Mouse (Mus musculus) heart, postnatal 0 days (tissue): ENCODE measurements around the gene Ccr7. TPM values are rescaled to one million over a fixed set of nuclear protein-coding genes. Genes with fewer than 3 reads are reported as not detected.

Source experiments
- ATAC-seq: fragments of 200-750 bp; cut with Nextera tagmentation; 2 replicates; pipeline ENCODE4 v1.8.0; 2017; ENCODE audit warnings: low read depth, moderate number of reproducible peaks, moderate library complexity; ENCODE audit not compliant: insufficient read depth
- DNase-seq: peaks from one replicate; pipeline ENCODE4 v3.0.0-alpha.2; 2016; ENCODE audit warnings: low spot score
- H3K27ac ChIP-seq: fragments of 300-500 bp; sonication (generic); 2 replicates; pipeline ENCODE4 v1.5.1; 2014; ENCODE audit warnings: low read depth, mild to moderate bottlenecking
- H3K27me3 ChIP-seq: fragments of 300-500 bp; sonication (generic); 2 replicates; pipeline ENCODE4 v1.6.1; 2014; ENCODE audit warnings: low read length, mixed read lengths; ENCODE audit not compliant: control insufficient read depth, insufficient read depth
- H3K36me3 ChIP-seq: fragments of 300-500 bp; sonication (generic); replicated peaks from 2 replicates; pipeline ENCODE4 v1.6.1; 2014; ENCODE audit warnings: low read length, mixed read lengths; ENCODE audit not compliant: control insufficient read depth, insufficient read depth
- H3K4me1 ChIP-seq: fragments of 300-500 bp; sonication (generic); 2 replicates; pipeline ENCODE4 v1.6.1; 2014; ENCODE audit warnings: antibody characterized with exemption; ENCODE audit not compliant: control insufficient read depth, insufficient read depth
- H3K4me2 ChIP-seq: fragments of 300-500 bp; sonication (generic); 2 replicates; pipeline ENCODE4 v1.6.1; 2014; ENCODE audit warnings: low read depth, mild to moderate bottlenecking, low read length, moderate library complexity
- H3K4me3 ChIP-seq: fragments of 300-500 bp; sonication (generic); 2 replicates; pipeline ENCODE4 v1.5.1; 2014; ENCODE audit warnings: low read depth, low read length
- H3K9ac ChIP-seq: fragments of 300-500 bp; sonication (generic); replicated peaks from 2 replicates; pipeline ENCODE4 v1.6.1; 2014; ENCODE audit warnings: low read depth, low read length, mixed read lengths
- H3K9me3 ChIP-seq: fragments of 300-500 bp; sonication (generic); replicated peaks from 2 replicates; pipeline ENCODE4 v1.6.1; 2016; ENCODE audit warnings: low read length; ENCODE audit not compliant: control insufficient read depth
- CTCF ChIP-seq: IDR thresholded peaks from 2 replicates; pipeline ENCODE4 v1.5.1; 2016; ENCODE audit warnings: antibody characterized with exemption, control low read depth, low read depth
- EP300 ChIP-seq: IDR thresholded peaks from 2 replicates; pipeline ENCODE4 v1.6.1; 2016; ENCODE audit warnings: antibody characterized with exemption, low read depth
- WGBS: fragments of 180-500 bp; shearing (Covaris S2); extraction: QIAGEN DNeasy Blood & Tissue Kit; methylation state at CpG from one replicate; pipeline ENCODE4 v1.1.7; 2014; 5-methylcytosine and 5-hydroxymethylcytosine counted together
- polyA plus RNA-seq: library from polyadenylated mRNA; unstranded; fragments of >200 nt; fragmentation: Nextera tagmentation; extraction: Ambion mirVana; gene quantifications from 2 replicates; pipeline ENCODE4 v1.2.1, GENCODE M21; 2015
- total RNA-seq: library from RNA; depleted of rRNA; stranded (reverse); fragments of >200 nt; gene quantifications from 2 replicates; pipeline ENCODE4 v1.2.3, GENCODE M21; 2014; ENCODE audit warnings: low replicate concordance

The Ccr7 gene
- total and polyA plus RNA-seq, 2 experiments from 2014 or later = 0.11 to 0.73 TPM

GRCm38 (mm10) chr11:99115940-99116339, 38.9 kb downstream of the Ccr7 start:
- Histone ChIP-seq H3K27me3 (no peaks in the 10 kb centered on the region), H3K4me3 (no peak overlapping the region), H3K9me3 (no peaks in the 10 kb centered on the region), H3K4me1 (0 out of 2 replicates have a peak, but pooled peaks cover 7% of the 10 kb centered on the region), H3K36me3 (no peaks in the 10 kb centered on the region), H3K9ac (no peak overlapping the region), H3K27ac (no peak overlapping the region), H3K4me2 (no peak overlapping the region)
- ATAC-seq (no peak), DNase-seq (no peak)
- TF ChIP-seq CTCF (no peak), EP300 (no peak)
- WGBS = 54% methylated on average over 6 of the region's 6 CpGs

- DNase-seq = no peak
- ATAC-seq = no peak
- Histone ChIP-seq H3K27me3 (no peaks in the 10 kb centered on the region), H3K9me3 (no peaks in the 10 kb centered on the region), H3K36me3 (no peaks in the 10 kb centered on the region), H3K4me3 (no peak overlapping the region), H3K27ac (no peak overlapping the region), H3K9ac (no peak overlapping the region), H3K4me2 (no peak overlapping the region), H3K4me1 (0 out of 2 replicates have a peak, but pooled peaks cover 4% of the 10 kb centered on the region)
- TF ChIP-seq CTCF = no peak
- no peak for TF ChIP-seq EP300
- WGBS = 18% methylated on average over 3 of the region's 3 CpGs
Observed at GRCm38 (mm10) chr11:99113111-99113510, 41.8 kb downstream of the Ccr7 start.

GRCm38 (mm10) chr11:99112700-99113099, 42.2 kb downstream of the Ccr7 start:
- DNase-seq (no peak), ATAC-seq (no peak)
- Histone ChIP-seq H3K9me3 (no peaks in the 10 kb centered on the region), H3K9ac (no peak overlapping the region), H3K4me1 (0 out of 2 replicates have a peak, but pooled peaks cover 4% of the 10 kb centered on the region), H3K4me2 (no peak overlapping the region), H3K27me3 (no peaks in the 10 kb centered on the region), H3K4me3 (no peak overlapping the region), H3K27ac (no peak overlapping the region), H3K36me3 (no peaks in the 10 kb centered on the region)
- WGBS = 56% methylated on average over 5 of the region's 5 CpGs
- TF ChIP-seq EP300 (no peak), CTCF (no peak)

- DNase-seq = no peak
- Histone ChIP-seq H3K4me2 (no peak overlapping the region), H3K9me3 (no peaks in the 10 kb centered on the region), H3K27ac (no peak overlapping the region), H3K27me3 (no peaks in the 10 kb centered on the region), H3K4me3 (no peak overlapping the region), H3K36me3 (no peaks in the 10 kb centered on the region), H3K4me1 (0 out of 2 replicates have a peak, but pooled peaks cover 4% of the 10 kb centered on the region), H3K9ac (no peak overlapping the region)
- TF ChIP-seq EP300 (no peak), CTCF (no peak)
- WGBS = 93% methylated on average over 7 of the region's 7 CpGs
- ATAC-seq = no peak
Observed at GRCm38 (mm10) chr11:99111631-99112030, 43.2 kb downstream of the Ccr7 start.

GRCm38 (mm10) chr11:99111155-99111554, 43.7 kb downstream of the Ccr7 start:
- Histone ChIP-seq H3K4me1 (0 out of 2 replicates have a peak, but pooled peaks cover 4% of the 10 kb centered on the region), H3K27ac (no peak overlapping the region), H3K27me3 (no peaks in the 10 kb centered on the region), H3K4me3 (no peak overlapping the region), H3K9me3 (no peaks in the 10 kb centered on the region), H3K4me2 (no peak overlapping the region), H3K36me3 (no peaks in the 10 kb centered on the region), H3K9ac (no peak overlapping the region)
- no peak for DNase-seq
- 61% methylated on average over 11 of the region's 11 CpGs for WGBS
- ATAC-seq = no peak
- TF ChIP-seq EP300 = no peak
- no peak for TF ChIP-seq CTCF
